Mouse (Mus musculus): ENCODE results near the gene Cbx3.
"Not testable (repeated sequence)": the region's sequence is repeated elsewhere in the genome, so short reads cannot be mapped to it uniquely, and the experiment has no call there.

Cbx3 gene

DNA sequence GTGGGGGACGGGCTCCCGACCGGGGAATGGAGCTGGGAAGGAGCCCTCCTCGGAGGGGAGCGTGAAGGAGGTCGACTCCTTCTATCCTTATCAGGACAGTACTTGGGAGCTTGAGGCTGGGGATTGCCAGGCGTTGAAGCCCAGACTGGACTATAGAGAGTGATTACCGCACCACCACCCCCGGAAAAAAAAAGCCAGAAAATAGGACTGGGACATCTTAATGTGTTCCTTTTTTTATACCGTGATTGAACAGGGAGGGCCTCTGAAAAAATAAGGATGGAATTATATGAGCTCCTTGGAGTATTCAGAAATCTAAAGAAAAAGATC is 982 bp downstream of the Cbx3 start:
- peak; percentile 55 for DNase-seq (ENCODE audit: low spot score)

DNA sequence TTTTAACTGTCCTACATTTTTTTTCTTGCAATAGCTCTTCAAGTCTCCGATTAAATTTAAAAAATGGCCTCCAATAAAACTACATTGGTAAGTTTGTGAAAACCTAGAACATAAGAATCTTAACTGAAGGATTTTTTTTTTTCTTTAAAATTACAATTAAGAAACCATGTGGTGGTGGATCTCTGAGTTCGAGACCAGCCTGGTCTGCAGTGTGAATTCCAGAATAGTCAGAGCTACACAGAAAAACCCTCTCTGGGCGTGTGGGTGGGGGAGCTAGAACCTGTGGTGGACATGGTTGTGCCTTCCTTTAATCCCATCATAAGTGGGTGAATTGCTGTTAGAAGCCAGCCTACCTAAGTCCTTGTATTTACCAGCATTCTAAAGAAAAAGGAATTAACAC is 1.6 kb downstream of the Cbx3 start:
- peak; percentile 41 for DNase-seq (ENCODE audit: low spot score)

DNA sequence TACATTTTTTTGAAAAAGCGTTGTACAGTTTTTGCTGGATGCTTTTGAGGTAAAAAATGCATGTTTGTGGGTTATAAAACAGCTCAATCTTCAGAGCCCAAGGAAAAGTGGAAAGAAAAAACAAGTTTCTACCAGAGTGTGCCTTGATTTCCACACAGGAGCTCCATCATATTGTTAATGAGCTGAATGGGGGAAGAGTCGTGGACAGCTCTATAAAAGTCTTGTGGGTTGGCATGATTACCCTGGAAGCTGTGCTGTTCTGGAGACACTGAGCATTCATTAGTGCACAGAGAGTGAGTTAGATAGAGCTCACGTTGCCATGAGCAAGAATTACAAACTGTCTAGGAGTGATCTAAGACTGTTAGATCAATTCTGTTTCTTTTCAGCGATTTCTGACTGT is 2.1 kb downstream of the Cbx3 start:
- no peak for DNase-seq (ENCODE audit: low spot score)

DNA sequence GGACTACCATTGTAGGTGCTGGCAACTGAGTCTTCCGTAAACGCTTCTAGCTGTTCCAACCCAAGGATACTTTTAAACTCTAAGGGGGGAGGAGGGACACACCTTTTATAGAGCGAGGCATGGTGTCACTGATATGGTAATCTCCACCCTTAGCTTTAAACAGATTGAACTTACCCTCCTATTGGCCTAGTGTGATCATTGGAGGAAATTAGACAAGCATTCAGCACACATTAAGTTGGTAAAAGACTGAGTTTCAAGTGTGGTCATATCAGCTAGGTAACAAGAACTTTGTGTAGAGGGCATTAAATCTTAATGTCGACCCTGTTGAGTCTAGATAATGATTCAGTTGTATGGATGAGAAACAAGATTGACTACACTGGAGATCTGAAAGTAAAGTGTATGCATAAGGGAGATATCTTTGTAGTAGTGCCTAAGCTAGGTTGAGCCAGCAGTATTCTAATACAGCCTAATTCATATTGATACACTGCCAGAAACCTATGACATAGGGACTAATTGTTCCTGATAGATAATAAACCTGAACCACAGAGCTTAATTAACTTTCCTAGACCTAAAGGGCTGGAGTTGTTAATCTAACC is 9.1 kb downstream of the Cbx3 start:
- DNase-seq (ENCODE audit: low spot score): peak; percentile 72

DNA sequence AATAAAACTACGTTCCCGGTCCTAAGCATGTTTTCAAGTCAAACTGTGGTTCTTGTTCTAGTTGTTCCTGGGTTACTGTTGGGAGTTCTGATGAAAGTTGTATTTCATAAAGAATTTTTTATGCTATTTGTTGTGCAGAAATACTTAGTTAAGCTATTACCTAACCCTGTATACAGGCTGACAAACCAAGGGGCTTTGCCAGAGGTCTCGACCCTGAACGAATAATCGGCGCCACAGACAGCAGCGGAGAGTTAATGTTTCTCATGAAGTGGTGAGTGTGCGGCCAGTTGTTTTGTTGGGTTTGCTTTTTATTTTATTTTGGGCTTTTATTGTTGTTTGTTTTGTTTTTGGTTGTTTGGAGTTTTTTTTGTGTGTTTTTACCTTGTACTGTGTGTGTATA is 11.4 kb downstream of the Cbx3 start:
- DNase-seq (ENCODE audit: low spot score): no peak

- DNase-seq (ENCODE audit: low spot score): no peak
Measured at GRCm38 (mm10) chr6:51483861-51484260, 13.7 kb downstream of the Cbx3 start.

DNA sequence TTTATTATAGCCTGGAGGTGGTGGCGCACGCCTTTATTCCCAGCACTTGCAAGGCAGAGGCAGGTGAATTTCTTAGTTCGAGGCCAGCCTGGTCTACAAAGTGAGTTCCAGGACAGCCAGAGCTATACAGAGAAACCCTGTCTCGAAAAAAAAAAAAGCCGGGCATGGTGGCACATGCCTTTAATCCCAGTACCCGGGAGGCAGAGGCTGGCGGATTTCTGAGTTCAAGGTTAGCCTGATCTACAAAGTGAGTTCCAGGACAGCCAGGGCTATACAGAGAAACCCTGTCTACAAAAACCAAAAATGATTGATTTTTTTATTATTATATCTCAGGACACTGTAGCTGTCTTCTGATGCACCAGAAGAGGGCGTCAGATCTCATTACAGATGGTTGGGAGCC is 14.4 kb downstream of the Cbx3 start:
- DNase-seq (ENCODE audit: low spot score): not testable (repeated sequence)

DNA sequence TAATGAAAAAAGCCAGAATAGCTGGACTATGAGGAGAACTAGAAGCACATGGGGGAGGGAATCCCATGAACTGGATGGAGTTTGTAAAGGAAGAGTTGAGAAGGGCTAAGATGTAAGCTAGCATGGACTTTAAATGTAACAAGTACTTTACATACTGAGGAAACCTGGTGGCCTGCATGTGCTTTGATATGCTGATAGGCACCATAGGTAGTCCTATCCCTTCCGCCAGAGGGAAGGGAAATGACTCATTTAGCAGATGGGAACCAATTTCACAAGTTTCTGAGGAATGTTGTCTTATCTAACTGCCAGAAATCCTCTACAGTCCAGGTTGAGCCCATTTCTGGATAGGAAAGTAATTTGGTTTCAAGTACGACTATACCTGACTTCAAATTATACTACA is 15.5 kb downstream of the Cbx3 start:
- no peak for DNase-seq (ENCODE audit: low spot score)

- DNase-seq (ENCODE audit: low spot score): no peak
Measured at GRCm38 (mm10) chr6:51486076-51486710, 16.0 kb downstream of the Cbx3 start.

DNA sequence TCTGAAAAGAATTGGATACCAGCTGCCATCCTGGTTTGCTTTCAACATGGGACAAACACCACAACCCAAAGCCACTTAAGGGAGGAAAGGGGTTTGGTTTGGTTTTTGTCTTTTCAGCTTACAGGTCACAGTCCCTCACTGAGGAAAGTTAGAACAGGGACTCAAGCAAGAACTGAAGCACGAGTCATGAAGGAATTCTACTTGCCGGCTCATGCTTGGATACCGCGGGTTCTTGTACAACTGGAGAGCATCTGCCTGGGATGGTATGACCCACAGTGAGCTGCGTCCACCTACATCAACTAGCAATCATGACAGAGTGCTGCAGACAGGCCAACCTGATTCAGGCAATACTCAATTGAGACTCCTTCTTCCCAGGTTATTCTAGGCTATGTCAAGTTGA is 16.6 kb downstream of the Cbx3 start:
- DNase-seq (ENCODE audit: low spot score): no peak

- no peak for DNase-seq (ENCODE audit: low spot score)
Measured at GRCm38 (mm10) chr6:51489787-51490186, 19.6 kb downstream of the Cbx3 start.

DNA sequence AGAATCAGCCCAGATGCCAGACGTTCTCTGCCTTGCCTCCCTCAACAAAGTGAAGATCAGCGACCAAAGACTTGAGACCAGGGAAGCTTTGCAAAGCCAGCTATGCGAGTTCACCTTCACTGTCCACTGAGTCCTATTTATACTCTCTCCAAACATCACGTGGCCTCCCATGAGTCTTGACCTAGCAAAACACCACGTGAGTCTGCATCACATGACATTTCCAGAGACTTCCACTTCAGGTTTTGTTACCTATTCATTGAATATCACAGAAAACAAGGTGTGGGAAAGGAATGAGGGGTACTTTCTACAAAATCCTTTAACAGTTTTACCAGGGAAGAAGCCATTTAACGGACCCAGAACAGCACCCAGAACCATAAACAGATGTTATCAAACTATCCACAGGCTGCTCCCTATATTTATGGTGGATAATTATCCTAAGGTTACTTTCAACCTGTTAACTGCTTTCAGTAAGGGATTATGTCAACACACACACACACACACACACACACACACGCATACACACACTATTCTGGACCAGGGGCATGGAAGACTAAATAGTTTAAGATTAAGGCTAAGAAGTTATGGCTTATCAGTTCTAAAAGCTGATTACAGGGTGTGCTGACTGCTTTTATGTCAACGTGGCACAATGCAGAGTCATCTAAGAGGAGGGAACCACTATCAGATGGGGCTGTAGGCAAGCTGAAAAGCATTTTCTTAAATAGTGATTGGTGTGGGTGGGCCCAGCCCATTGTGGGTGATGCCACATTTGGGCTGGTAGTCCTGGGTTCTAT is 27.4 kb downstream of the Cbx3 start:
- no peak for DNase-seq (ENCODE audit: low spot score)

DNA sequence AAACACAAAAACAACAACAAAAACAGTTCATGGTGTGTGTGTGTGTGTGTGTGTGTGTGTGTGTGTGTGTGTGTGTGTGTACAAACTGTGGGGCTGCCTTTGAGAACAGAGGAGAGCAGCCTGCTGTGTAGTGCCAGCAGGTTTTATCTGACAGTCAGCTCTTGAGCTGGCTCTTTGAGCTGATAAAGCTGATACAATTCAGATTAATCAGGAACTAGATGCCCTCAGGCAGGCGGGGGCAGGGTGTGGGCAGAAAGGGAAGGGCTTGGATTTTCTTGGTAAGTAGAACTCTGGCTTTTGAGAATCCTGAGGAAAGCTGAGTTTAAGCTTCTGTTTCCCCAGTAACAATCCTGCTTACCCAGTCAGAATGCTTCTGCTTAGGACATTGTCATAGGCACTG is 35.5 kb downstream of the Cbx3 start:
- no peak for DNase-seq (ENCODE audit: low spot score)

DNA sequence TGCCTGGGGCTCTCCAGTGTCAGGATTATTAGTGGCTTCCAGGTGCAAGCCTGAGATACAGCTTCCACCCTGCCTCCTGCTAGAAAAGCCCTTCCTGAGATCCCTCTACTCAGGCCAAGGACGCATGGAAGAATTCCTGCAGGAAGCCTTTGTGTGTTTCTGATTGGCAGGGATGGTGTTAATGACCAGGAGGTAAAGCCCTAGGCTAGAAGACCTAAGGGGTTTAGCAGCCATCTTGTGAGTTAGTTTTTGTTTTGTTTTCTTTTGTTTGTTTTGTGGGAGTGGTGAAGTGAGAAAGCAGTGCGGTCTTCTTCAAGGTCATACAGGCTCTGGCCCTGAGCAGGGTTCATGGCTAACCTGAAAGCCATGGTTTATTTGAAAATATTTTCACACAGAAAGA is 37.4 kb downstream of the Cbx3 start:
- DNase-seq (ENCODE audit: low spot score): no peak

GRCm38 (mm10) chr6:51508750-51509648 is 38.8 kb downstream of the Cbx3 start:
- DNase-seq (ENCODE audit: low spot score): peak; percentile 59

GRCm38 (mm10) chr6:51510094-51510493 is 39.9 kb downstream of the Cbx3 start:
- DNase-seq (ENCODE audit: low spot score): peak; percentile 53

- DNase-seq (ENCODE audit: low spot score): no peak
Measured at GRCm38 (mm10) chr6:51510946-51511345, 40.8 kb downstream of the Cbx3 start.

GRCm38 (mm10) chr6:51513745-51514144 is 43.6 kb downstream of the Cbx3 start:
- no peak for DNase-seq (ENCODE audit: low spot score)

DNA sequence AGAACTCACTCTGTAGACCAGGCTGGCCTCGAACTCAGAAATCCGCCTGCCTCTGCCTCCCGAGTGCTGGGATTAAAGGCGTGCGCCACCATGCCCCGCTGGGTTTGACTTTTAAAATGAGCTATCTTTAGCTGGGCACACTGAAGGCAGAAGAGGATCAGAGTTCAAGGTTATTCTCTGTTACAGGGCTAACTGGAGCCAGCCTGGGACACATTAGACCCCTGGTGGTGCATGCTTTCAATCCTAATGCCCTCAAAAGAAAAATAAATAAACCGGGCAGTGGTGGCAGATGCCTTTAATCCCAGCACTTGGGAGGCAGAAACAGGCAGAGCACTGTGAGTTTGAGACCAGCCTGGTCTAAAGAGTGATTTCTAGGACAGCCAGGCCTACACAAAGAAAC is 44.7 kb downstream of the Cbx3 start:
- DNase-seq (ENCODE audit: low spot score): no peak

DNA sequence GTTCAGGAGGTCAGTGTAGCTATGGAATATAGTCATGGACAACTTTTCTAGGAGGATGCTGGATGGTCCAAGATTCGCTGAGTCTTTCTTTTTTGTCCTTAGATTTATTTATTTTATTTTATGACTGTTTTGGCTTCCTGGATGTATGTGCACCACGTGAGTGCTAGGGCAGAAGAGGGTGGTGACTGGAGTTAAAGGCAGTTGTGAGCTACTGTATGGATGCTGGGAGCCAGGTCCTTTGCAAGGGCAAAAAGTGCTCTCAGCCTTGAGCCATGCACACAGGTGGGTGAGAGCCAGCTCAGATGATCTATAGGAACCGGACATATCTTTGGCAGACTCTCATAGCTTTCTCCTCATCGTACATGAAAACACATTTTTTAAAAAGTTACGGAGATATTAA is 53.1 kb downstream of the Cbx3 start:
- no peak for DNase-seq (ENCODE audit: low spot score)

- no peak for DNase-seq (ENCODE audit: low spot score)
Measured at GRCm38 (mm10) chr6:51523807-51524320, 53.7 kb downstream of the Cbx3 start, which contains the start of gene Snx10. Gene Snx10, plus strand, starts transcription at chr6:51523901.

DNA sequence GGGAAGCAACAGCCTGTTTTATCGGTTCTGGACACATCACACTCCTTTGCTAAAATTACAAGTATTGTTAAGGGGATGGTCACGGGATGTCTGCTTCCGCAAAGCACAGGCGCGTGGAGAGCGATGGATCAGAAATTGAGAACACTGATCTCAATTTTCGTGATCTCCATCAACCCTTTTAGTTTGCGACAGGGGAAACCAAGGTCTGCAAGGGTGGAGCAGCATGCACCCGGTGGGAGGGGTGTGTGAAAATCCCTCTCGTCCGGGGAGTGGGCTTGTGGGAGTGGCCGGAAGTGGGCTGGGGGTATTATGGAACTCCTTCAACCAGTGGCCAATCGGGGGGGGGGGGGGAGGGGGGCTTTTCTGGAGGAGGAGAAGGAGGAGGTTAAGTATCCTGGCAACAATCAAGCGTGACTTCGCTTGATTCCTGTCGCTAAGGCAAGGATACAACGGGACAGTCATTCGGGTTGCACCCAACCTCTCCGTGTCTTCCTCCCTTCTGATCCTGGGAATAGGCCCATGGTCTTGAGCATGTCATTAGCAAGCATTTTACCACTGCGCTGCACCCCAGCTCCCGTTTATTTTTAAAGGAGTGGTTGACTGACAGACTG is 54.3 kb downstream of the Cbx3 start:
- DNase-seq (ENCODE audit: low spot score): no peak
